Mouse (Mus musculus) stomach, postnatal 0 days (tissue): ENCODE data around the gene Sap30bp. TPM values are rescaled to one million over a fixed set of nuclear protein-coding genes. Genes with fewer than 3 reads are reported as not detected.

Experiments
- ATAC-seq: fragments of 200-750 bp; cut with Nextera tagmentation; 2 replicates; pipeline ENCODE4 v1.8.0; 2017; ENCODE audit not compliant: low FRiP score, low TSS enrichment
- DNase-seq: peaks from one replicate; pipeline ENCODE4 v3.0.0-alpha.2; 2016; ENCODE audit warnings: low spot score
- H3K27ac ChIP-seq: fragments of 300-500 bp; sonication (generic); replicated peaks from 2 replicates; pipeline ENCODE4 v1.5.1; 2014; ENCODE audit warnings: mild to moderate bottlenecking, control low read depth
- H3K27me3 ChIP-seq: fragments of 300-500 bp; sonication (generic); 2 replicates; pipeline ENCODE4 v1.6.1; 2014; ENCODE audit warnings: low read length; ENCODE audit not compliant: control insufficient read depth, insufficient read depth
- H3K36me3 ChIP-seq: fragments of 300-500 bp; sonication (generic); 2 replicates; pipeline ENCODE4 v1.6.1; 2014; ENCODE audit warnings: low read length, mixed read lengths; ENCODE audit not compliant: control insufficient read depth, insufficient read depth
- H3K4me1 ChIP-seq: fragments of 300-500 bp; sonication (generic); replicated peaks from 2 replicates; pipeline ENCODE4 v1.6.1; 2014; ENCODE audit warnings: antibody characterized with exemption; ENCODE audit not compliant: control insufficient read depth, insufficient read depth
- H3K4me2 ChIP-seq: fragments of 300-500 bp; sonication (generic); replicated peaks from 2 replicates; pipeline ENCODE4 v1.6.1; 2014; ENCODE audit warnings: low read depth, mild to moderate bottlenecking, control low read depth, moderate library complexity
- H3K4me3 ChIP-seq: fragments of 300-500 bp; sonication (generic); 2 replicates; pipeline ENCODE4 v1.5.1; 2014; ENCODE audit warnings: low read depth, low read length, control low read depth
- H3K9ac ChIP-seq: fragments of 300-500 bp; sonication (generic); 2 replicates; pipeline ENCODE4 v1.6.1; 2014; ENCODE audit warnings: mild to moderate bottlenecking, low read length, control low read depth, mixed read lengths
- H3K9me3 ChIP-seq: fragments of 300-500 bp; sonication (generic); 2 replicates; pipeline ENCODE4 v1.6.1; 2016; ENCODE audit warnings: low read length; ENCODE audit not compliant: control insufficient read depth
- CTCF ChIP-seq: IDR thresholded peaks from 2 replicates; pipeline ENCODE4 v1.5.1; 2016; ENCODE audit warnings: antibody characterized with exemption, low read depth, mild to moderate bottlenecking, moderate library complexity
- EP300 ChIP-seq: optimal IDR thresholded peaks from 2 replicates; pipeline ENCODE3; 2016; ENCODE audit warnings: antibody characterized with exemption
- WGBS: fragments of 180-500 bp; shearing (Covaris S2); extraction: QIAGEN DNeasy Blood & Tissue Kit; methylation state at CpG from one replicate; pipeline ENCODE4 v1.1.7; 2014; 5-methylcytosine and 5-hydroxymethylcytosine counted together
- polyA plus RNA-seq: library from polyadenylated mRNA; unstranded; fragments of >200 nt; fragmentation: Nextera tagmentation; extraction: Ambion mirVana; gene quantifications from 2 replicates; pipeline ENCODE4 v1.2.1, GENCODE M21; 2015

Gene Sap30bp
- polyA plus RNA-seq, 1 experiment from 2014 or later, result 23.6 TPM

GRCm38 (mm10) chr11:116007095-116007850 is 74.2 kb downstream of the Sap30bp start:
- WGBS, result 86% methylated on average over 28 of the region's 28 CpGs
- H3K4me1 ChIP-seq, result peaks cover 6% of the 10 kb centered on the region; the same call in 1 of the 2 replicates
- H3K36me3 ChIP-seq, result peaks cover 7% of the 10 kb centered on the region; the same call in 1 of the 2 replicates
- H3K4me2 ChIP-seq, result no peak overlapping the region
- DNase-seq (no peak), ATAC-seq (no peak)
- TF ChIP-seq CTCF, result no peak
- TF ChIP-seq EP300, result no peak
- no peak overlapping the region for H3K9ac ChIP-seq
- no peaks in the 10 kb centered on the region for H3K9me3 ChIP-seq
- no peak overlapping the region for H3K27ac ChIP-seq
- no peak overlapping the region for H3K4me3 ChIP-seq
- no peaks in the 10 kb centered on the region for H3K27me3 ChIP-seq

DNA sequence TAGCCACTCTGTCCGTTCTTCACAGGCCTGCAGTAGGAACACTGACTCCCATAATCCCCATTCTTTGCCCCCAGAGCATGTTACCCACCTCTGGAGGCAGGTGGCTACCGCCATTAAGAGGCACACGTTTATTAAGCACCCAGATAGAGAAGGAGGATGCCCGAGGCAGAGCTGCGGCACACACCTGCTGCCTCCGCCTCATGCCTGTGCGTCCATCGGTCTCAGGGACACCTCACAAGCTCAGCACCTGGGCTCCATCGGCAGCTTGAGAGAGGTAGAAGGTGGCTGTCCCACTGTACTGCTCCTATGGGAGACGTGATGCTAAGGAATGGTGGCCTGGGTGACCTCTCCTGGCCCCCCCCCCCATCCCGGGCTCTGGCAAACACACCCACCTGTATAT is 75.3 kb downstream of the Sap30bp start:
- TF ChIP-seq CTCF (no peak), EP300 (no peak)
- peaks cover 7% of the 10 kb centered on the region; the same call in 1 of the 2 replicates for H3K36me3 ChIP-seq
- ATAC-seq, result no peak

DNA sequence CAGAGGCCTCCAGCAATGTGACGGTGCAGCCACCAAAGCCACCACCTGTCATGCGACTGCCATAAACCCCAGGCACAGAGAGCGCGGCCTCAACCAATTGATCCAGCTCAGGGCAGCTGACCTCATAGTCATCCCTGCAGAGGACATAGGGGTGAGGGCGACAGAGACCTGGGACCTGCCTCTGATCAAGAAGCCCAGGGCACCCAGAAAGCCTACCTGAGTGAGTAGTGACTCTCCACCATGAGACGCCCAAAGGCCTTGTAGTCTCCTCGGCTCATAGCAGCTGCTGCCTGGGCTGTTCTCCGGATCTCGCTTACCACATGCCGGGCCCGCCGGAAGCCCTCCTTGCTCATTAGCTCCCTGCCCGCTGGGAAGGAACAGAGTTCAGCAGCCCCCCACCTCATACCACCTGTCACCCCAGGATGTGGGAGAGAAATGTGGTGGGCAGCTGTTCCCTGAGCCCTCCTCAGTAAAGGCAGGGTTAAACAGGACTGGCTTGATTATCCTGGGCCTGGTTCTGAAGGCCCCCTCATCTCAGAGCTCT is 75.8 kb downstream of the Sap30bp start:
- H3K4me1 ChIP-seq, result peaks cover 6% of the 10 kb centered on the region; the same call in 1 of the 2 replicates
- H3K27me3 ChIP-seq, result no peaks in the 10 kb centered on the region
- H3K4me2 ChIP-seq, result no peak overlapping the region
- TF ChIP-seq EP300 (no peak), CTCF (no peak)
- no peak overlapping the region for H3K4me3 ChIP-seq
- no peak overlapping the region for H3K9ac ChIP-seq
- H3K27ac ChIP-seq, result no peak overlapping the region
- ATAC-seq (no peak), DNase-seq (no peak)
- 88% methylated on average over 12 of the region's 13 CpGs for WGBS
- peaks cover 7% of the 10 kb centered on the region; the same call in 1 of the 2 replicates for H3K36me3 ChIP-seq
- H3K9me3 ChIP-seq, result no peaks in the 10 kb centered on the region

More for the DNA sequence above, 75.3 kb downstream of the Sap30bp start:
- Histone ChIP-seq H3K9me3 (no peaks in the 10 kb centered on the region), H3K27ac (no peak overlapping the region), H3K27me3 (no peaks in the 10 kb centered on the region), H3K4me1 (peaks cover 6% of the 10 kb centered on the region; the same call in 1 of the 2 replicates), H3K9ac (no peak overlapping the region), H3K4me2 (no peak overlapping the region), H3K4me3 (no peak overlapping the region)
- no peak for DNase-seq
- WGBS, result 84% methylated on average over 11 of the region's 11 CpGs

DNA sequence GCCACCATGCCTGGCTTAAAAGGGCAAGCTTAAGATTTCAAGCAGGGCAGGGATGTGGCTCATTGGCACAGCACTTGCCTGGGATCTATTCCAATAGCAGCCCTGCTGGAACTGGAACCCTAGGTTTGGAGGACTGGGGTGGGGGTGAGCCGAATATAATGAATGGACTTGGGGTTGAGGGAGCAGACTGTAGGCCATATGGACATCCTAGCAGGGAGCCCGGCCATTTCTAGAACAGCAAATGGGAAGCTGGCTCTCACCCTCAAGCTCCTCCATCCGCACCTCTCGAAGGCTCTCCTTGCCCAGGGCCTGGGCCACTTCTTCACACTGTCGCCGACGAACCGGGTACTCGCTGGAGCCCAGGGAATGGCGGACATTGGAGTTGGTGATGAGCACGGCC is 76.6 kb downstream of the Sap30bp start:
- no peak for TF ChIP-seq EP300
- no peak for TF ChIP-seq CTCF
- Histone ChIP-seq H3K4me2 (no peak overlapping the region), H3K9ac (no peak overlapping the region), H3K27me3 (no peaks in the 10 kb centered on the region), H3K36me3 (peaks cover 7% of the 10 kb centered on the region; the same call in 1 of the 2 replicates), H3K27ac (no peak overlapping the region), H3K4me1 (peaks cover 6% of the 10 kb centered on the region; the same call in 1 of the 2 replicates), H3K9me3 (no peaks in the 10 kb centered on the region), H3K4me3 (no peak overlapping the region)
- ATAC-seq, result no peak
- DNase-seq, result no peak
- WGBS, result 91% methylated on average over 11 of the region's 11 CpGs

DNA sequence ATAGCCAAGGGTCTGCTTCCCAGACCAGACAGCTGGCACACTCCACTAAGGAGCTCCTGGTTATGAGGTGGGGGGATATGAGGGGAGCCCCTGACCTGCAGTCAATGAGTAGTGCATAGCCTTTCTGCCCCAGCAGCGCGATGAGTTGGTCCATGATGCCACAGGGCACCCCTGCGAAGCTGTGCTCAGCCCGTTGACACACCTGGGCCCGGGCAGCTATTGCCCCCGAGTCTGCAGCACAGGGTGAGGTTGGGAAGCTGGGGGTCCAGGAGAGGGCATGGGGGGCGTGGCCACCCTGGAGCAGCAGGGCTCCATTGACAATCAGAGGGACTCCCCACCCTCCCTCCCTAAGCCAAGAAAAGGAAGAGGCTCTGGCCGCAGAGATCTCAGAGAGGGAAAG is 77.1 kb downstream of the Sap30bp start:
- DNase-seq, result no peak
- no peak overlapping the region for H3K9ac ChIP-seq
- peaks cover 5% of the 10 kb centered on the region; the same call in 1 of the 2 replicates for H3K4me1 ChIP-seq
- H3K27me3 ChIP-seq, result no peaks in the 10 kb centered on the region
- ATAC-seq, result no peak
- no peak overlapping the region for H3K4me2 ChIP-seq
- WGBS, result 81% methylated on average over 8 of the region's 8 CpGs
- TF ChIP-seq EP300 (no peak), CTCF (no peak)
- H3K4me3 ChIP-seq, result no peak overlapping the region
- peaks cover 7% of the 10 kb centered on the region; the same call in 1 of the 2 replicates for H3K36me3 ChIP-seq
- no peak overlapping the region for H3K27ac ChIP-seq
- no peaks in the 10 kb centered on the region for H3K9me3 ChIP-seq

- whole genome bisulfite sequencing, result 86% methylated on average over 5 of the region's 5 CpGs
- Histone ChIP-seq H3K9me3 (no peaks in the 10 kb centered on the region), H3K9ac (no peak overlapping the region), H3K4me2 (no peak overlapping the region), H3K4me3 (no peak overlapping the region), H3K4me1 (no peaks in the 10 kb centered on the region), H3K27ac (no peak overlapping the region), H3K27me3 (no peaks in the 10 kb centered on the region), H3K36me3 (peaks cover 7% of the 10 kb centered on the region; the same call in 1 of the 2 replicates)
- DNase-seq (no peak), ATAC-seq (no peak)
- TF ChIP-seq EP300 (no peak), CTCF (no peak)
These were observed 77.9 kb downstream of the Sap30bp start for GRCm38 (mm10) chr11:116010948-116011347.
